Mouse (Mus musculus): ENCODE results near the gene Eed. TPM values are rescaled to one million over a fixed set of nuclear protein-coding genes. Genes with fewer than 3 reads are reported as not detected.

The Eed gene
- total RNA-seq (2012; rRNA removed) (108 and 138 TPM in 2 replicates), total RNA-seq (2014; rRNA removed) (143 and 161 TPM in 2 replicates), polyA plus RNA-seq (2012; ENCODE audit: insufficient read length, low read depth) (242 and 267 TPM in 2 replicates)

DNA sequence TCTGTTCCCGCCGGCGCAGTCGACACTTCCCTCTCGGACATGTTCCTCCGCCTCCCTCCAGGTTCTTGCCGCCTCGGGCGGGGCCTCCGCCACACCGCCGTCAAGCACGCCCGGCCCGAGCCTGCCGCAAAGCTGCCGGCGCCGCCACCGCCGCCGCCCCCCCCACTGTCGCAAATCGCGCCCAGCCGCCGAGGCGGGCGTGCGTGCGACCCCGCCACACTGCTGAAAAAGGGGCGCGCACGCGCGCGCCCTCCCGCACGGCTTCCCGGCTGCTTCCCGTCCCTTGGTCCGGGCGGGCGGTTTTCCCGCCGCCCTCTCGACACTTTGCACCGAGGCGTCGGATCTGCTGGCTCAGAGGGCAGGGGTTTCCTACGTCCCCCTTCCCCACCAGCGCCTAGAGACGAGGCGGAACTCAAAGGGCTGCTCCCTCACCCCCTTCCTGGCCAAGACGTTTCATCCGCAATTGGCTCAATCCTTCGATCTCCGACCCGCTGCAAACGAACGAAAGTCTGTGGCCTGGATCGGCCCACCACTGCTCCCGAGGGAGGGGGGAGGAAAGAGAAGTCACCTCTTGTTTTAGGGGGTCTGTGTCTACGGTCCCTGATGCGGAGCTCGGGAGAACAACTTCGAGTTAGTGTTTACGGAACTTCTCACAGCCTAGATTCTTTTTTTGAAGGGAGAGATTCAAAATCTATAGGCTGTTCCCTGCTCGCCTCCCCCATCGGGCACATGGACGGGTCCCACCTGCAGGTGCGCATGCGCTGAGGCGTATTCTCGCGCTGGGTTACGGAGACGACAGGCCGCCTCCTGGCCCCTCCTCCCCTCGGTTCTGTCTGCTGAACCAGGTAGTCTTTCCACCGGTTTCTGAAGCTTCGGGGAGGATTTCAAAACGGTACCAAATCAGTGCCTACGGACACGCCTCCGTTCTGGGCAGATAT, at the start of gene Eed:
Gene Eed, minus strand, starts transcription at position 499 of the 938 bp plus-strand sequence.
- no peaks in the 10 kb centered on the region for H3K27me3 ChIP-seq (replicated peaks)
- DNase-seq (ENCODE audit: extremely low read depth): peak; percentile 97
- peaks cover 36% of the 10 kb centered on the region for H3K79me2 ChIP-seq (replicated peaks; ENCODE audit: control insufficient read depth, extremely low read depth, insufficient read depth, poor library complexity, severe bottlenecking)
- peak within 1 kb of the TSS; percentile 93 for H3K9ac ChIP-seq (ENCODE audit: insufficient read depth, low read depth)
- H3K4me2 ChIP-seq (ENCODE audit: insufficient read depth, low read depth, poor library complexity, severe bottlenecking): peak within 1 kb of the TSS; percentile 54
- in situ Hi-C loops (cut with MboI; ENCODE audit: low pct_ligation_motif_present, low pct_unique_long_range_greater_than_20kb, low sequenced_read_pairs) (no loop called here), dilution Hi-C loops (cut with MboI; ENCODE audit: extremely low pct_ligation_motif_present, extremely low pct_unique_long_range_greater_than_20kb, low sequenced_read_pairs) (no loop called here)
- H3K4me3 ChIP-seq (replicated peaks in 1 of 3; ENCODE audit: low read depth in 2 of 3, low read length in 2 of 3, poor library complexity in 1 of 3): peak within 1 kb of the TSS; percentile 80 to 82 (median 80)
- H3K9me3 ChIP-seq (replicated peaks; ENCODE audit: low read length): no peaks in the 10 kb centered on the region
- H3K36me3 ChIP-seq (replicated peaks in 1 of 2; ENCODE audit: control insufficient read depth in 1 of 2, insufficient read depth in 1 of 2, low read length in 1 of 2): peaks cover 9 to 16% of the 10 kb centered on the region in 2 experiments
- H3K27ac ChIP-seq (ENCODE audit: insufficient read depth, low read depth): peak within 1 kb of the TSS; percentile 95
- H3K4me1 ChIP-seq (ENCODE audit: control insufficient read depth in 1 of 2, insufficient read depth in 2 of 2): peaks cover 2 to 24% of the 10 kb centered on the region in 2 experiments; a peak in 3 of 4 replicates
- no peak for TF ChIP-seq ZC3H11A (IDR thresholded peaks at IDR 0.05; ENCODE audit: low read depth, low read length)
- no peak for TF ChIP-seq EP300 (IDR thresholded peaks at IDR 0.05; ENCODE audit: low read length)
- TF ChIP-seq USF1 (IDR thresholded peaks at IDR 0.05; ENCODE audit: low read depth, low read length): no peak
- TF ChIP-seq ZMIZ1 (IDR thresholded peaks at IDR 0.05; ENCODE audit: low read depth, low read length): peak; percentile 92
- TF ChIP-seq MEF2A (IDR thresholded peaks at IDR 0.05; ENCODE audit: borderline replicate concordance, low read depth, low read length): 0 out of 2 replicates have a peak, but pooled peaks have one; percentile 5
- no peak for TF ChIP-seq SMC3 (IDR thresholded peaks at IDR 0.05; ENCODE audit: low read depth, low read length)
- TF ChIP-seq ZKSCAN1 (IDR thresholded peaks at IDR 0.05; ENCODE audit: borderline replicate concordance, low read depth, low read length): no peak
- no peak for TF ChIP-seq JUND (conservative IDR thresholded peaks at IDR 0.05; ENCODE audit: low read depth, low read length)
- peak; percentile 83; the same call in 1 of the 2 replicates for TF ChIP-seq E2F4 (IDR thresholded peaks at IDR 0.05; ENCODE audit: insufficient replicate concordance, low read depth, low read length)
- peak; percentile 77; the same call in 1 of the 2 replicates for TF ChIP-seq KAT2A (IDR thresholded peaks at IDR 0.05; ENCODE audit: insufficient replicate concordance, low read length)
- peak; percentile 75 for TF ChIP-seq MXI1 (IDR thresholded peaks at IDR 0.05; ENCODE audit: low read depth, low read length)
- peak; percentile 82 for TF ChIP-seq MAX (IDR thresholded peaks at IDR 0.05; ENCODE audit: low read length)
- peak; percentile 98 for TF ChIP-seq NRF1 (IDR thresholded peaks at IDR 0.05; ENCODE audit: low read depth, low read length)
- TF ChIP-seq TBP (conservative IDR thresholded peaks at IDR 0.05; ENCODE audit: low read depth, low read length): peak; percentile 83
- TF ChIP-seq JUN (IDR thresholded peaks at IDR 0.05; ENCODE audit: insufficient read depth, low read depth, low read length): no peak
- no peak; the same call in none of the 2 replicates for TF ChIP-seq ETS1 (conservative IDR thresholded peaks at IDR 0.05; ENCODE audit: low read depth, low read length)
- TF ChIP-seq POLR2A (IDR thresholded peaks at IDR 0.05; ENCODE audit: low read depth, low read length): peak; percentile 96
- peak; percentile 75; the same call in 1 of the 2 replicates for TF ChIP-seq RCOR1 (conservative IDR thresholded peaks at IDR 0.05; ENCODE audit: low read depth, low read length)
- peak; percentile 88 for TF ChIP-seq NELFE (IDR thresholded peaks at IDR 0.05; ENCODE audit: low read depth, low read length)
- TF ChIP-seq PAX5 (IDR thresholded peaks at IDR 0.05; ENCODE audit: low read length): no peak
- no peak for TF ChIP-seq RAD21 (IDR thresholded peaks at IDR 0.05; ENCODE audit: low read depth, low read length)
- TF ChIP-seq POLR2AphosphoS2 (IDR thresholded peaks at IDR 0.05; ENCODE audit: low read depth, low read length): peak; percentile 93
- peak; percentile 71 for TF ChIP-seq ELF1 (IDR thresholded peaks at IDR 0.05; ENCODE audit: low read depth, low read length)
- TF ChIP-seq SIN3A (IDR thresholded peaks at IDR 0.05; ENCODE audit: low read length): peak; percentile 84
- TF ChIP-seq MYC (IDR thresholded peaks at IDR 0.05; ENCODE audit: low read depth, low read length): peak; percentile 90
- TF ChIP-seq USF2 (conservative IDR thresholded peaks at IDR 0.05; ENCODE audit: low read depth, low read length): no peak
- TF ChIP-seq CTCF (conservative IDR thresholded peaks at IDR 0.05 in 1 of 2, IDR thresholded peaks at IDR 0.05 in 1 of 2; ENCODE audit: low read depth in 2 of 2, low read length in 2 of 2): no peak
- TF ChIP-seq ZNF384 (IDR thresholded peaks at IDR 0.05; ENCODE audit: low read depth, low read length): no peak
- peak; percentile 50 for TF ChIP-seq BHLHE40 (IDR thresholded peaks at IDR 0.05; ENCODE audit: low read depth, low read length)
- TF ChIP-seq CHD1 (IDR thresholded peaks at IDR 0.05; ENCODE audit: low read depth, low read length): peak; percentile 100
- peak; percentile 51 for TF ChIP-seq IRF4 (IDR thresholded peaks at IDR 0.05; ENCODE audit: low read depth, low read length)
- no peak for TF ChIP-seq GABPA (IDR thresholded peaks at IDR 0.05; ENCODE audit: insufficient replicate concordance, low read depth, low read length)
- no peak for TF ChIP-seq MAFK (IDR thresholded peaks at IDR 0.05; ENCODE audit: insufficient replicate concordance, low read length)
- peak; percentile 68; the same call in 1 of the 2 replicates for TF ChIP-seq MAZ (IDR thresholded peaks at IDR 0.05; ENCODE audit: low read depth, low read length)
- peak; percentile 78 for TF ChIP-seq TCF12 (IDR thresholded peaks at IDR 0.05; ENCODE audit: low read depth, low read length)
- 0 out of 2 replicates have a peak, but pooled peaks have one; percentile 8 for TF ChIP-seq UBTF (IDR thresholded peaks at IDR 0.05; ENCODE audit: low read depth, low read length)
- TF ChIP-seq HCFC1 (IDR thresholded peaks at IDR 0.05; ENCODE audit: low read depth, low read length): peak; percentile 72

Data from CH12.LX (cell line).